8 mouse cellular contexts compared by ENCODE assay signal in genomic region chr12:111134791-111135733, GRCm38 (mm10). TPM values are rescaled to one million over a fixed set of nuclear protein-coding genes. Genes with fewer than 3 reads are reported as not detected.
A peak's percentile ranks its signal among the peaks of the same experiment; 100 is the strongest.
DNase-seq lines count a peak whose midpoint lies in the region; ATAC-seq lines count a peak whose summit lies in the region.

No protein-coding gene starts in this region.

- no peak overlapping the region for H3K4me3 ChIP-seq in kidney, embryonic 16.5 days (ENCODE audit: low read length)
- H3K4me3 ChIP-seq in heart, embryonic 12.5 days: no peak overlapping the region
- H3K4me3 ChIP-seq in limb, embryonic 13.5 days: no peak overlapping the region

- H3K9ac ChIP-seq in kidney, embryonic 16.5 days (replicated peaks; ENCODE audit: low read length): no peak overlapping the region
- no peak overlapping the region for H3K9ac ChIP-seq in heart, embryonic 12.5 days
- H3K9ac ChIP-seq in limb, embryonic 13.5 days: no peak overlapping the region; the same call in 1 of the 2 replicates

- no peaks in the 10 kb centered on the region for H3K27me3 ChIP-seq in kidney, embryonic 16.5 days (ENCODE audit: insufficient read depth, low read length)
- no peaks in the 10 kb centered on the region for H3K27me3 ChIP-seq in heart, embryonic 12.5 days (replicated peaks)
- no peaks in the 10 kb centered on the region for H3K27me3 ChIP-seq in limb, embryonic 13.5 days

- peaks cover 5% of the 10 kb centered on the region; the same call in 1 of the 2 replicates for H3K9me3 ChIP-seq in kidney, embryonic 16.5 days (ENCODE audit: low read length)
- peaks cover 12% of the 10 kb centered on the region for H3K9me3 ChIP-seq in heart, embryonic 12.5 days (replicated peaks)
- H3K9me3 ChIP-seq in limb, embryonic 13.5 days: no peaks in the 10 kb centered on the region

- no peak for ATAC-seq in kidney, embryonic 16.5 days (ENCODE audit: low FRiP score, low TSS enrichment)
- no peak for ATAC-seq in heart, embryonic 12.5 days (ENCODE audit: insufficient number of reproducible peaks, low FRiP score)
- ATAC-seq in limb, embryonic 13.5 days (ENCODE audit: low FRiP score, low read depth): no peak

- no peaks in the 10 kb centered on the region for H3K4me1 ChIP-seq in kidney, embryonic 16.5 days (ENCODE audit: insufficient read depth, low read length)
- peaks cover 15% of the 10 kb centered on the region for H3K4me1 ChIP-seq in heart, embryonic 12.5 days (replicated peaks)
- peaks cover 9% of the 10 kb centered on the region; the same call in 1 of the 2 replicates for H3K4me1 ChIP-seq in limb, embryonic 13.5 days

- H3K36me3 ChIP-seq in kidney, embryonic 16.5 days (ENCODE audit: insufficient read depth, low read length): no peaks in the 10 kb centered on the region
- no peaks in the 10 kb centered on the region for H3K36me3 ChIP-seq in heart, embryonic 12.5 days
- no peaks in the 10 kb centered on the region for H3K36me3 ChIP-seq in limb, embryonic 13.5 days

- peak; percentile 16 to 33 for DNase-seq in kidney, postnatal 4 days
- DNase-seq in cerebellum, postnatal 36 days: peak; percentile 15 to 23
- DNase-seq in thymus, adult 18-20 months: no peak
- DNase-seq in T-cell, adult 2 months (ENCODE audit: low spot score): no peak
- DNase-seq in embryo, embryonic 9.5 days (ENCODE audit: extremely low spot score): no peak

- no peak overlapping the region for H3K4me2 ChIP-seq in kidney, embryonic 16.5 days (replicated peaks; ENCODE audit: low read depth, low read length)
- peak overlapping the region; percentile 25; the same call in 1 of the 2 replicates for H3K4me2 ChIP-seq in heart, embryonic 12.5 days
- no peak overlapping the region for H3K4me2 ChIP-seq in limb, embryonic 13.5 days (replicated peaks)

- no peak overlapping the region for H3K27ac ChIP-seq in kidney, embryonic 16.5 days (ENCODE audit: low read length)
- H3K27ac ChIP-seq in heart, embryonic 12.5 days (ENCODE audit: poor library complexity, severe bottlenecking): no peak overlapping the region
- H3K27ac ChIP-seq in limb, embryonic 13.5 days: peak overlapping the region; percentile 39; the same call in 1 of the 2 replicates

- 71% methylated on average over 19 of the region's 19 CpGs for WGBS in kidney, embryonic 16.5 days
- WGBS in heart, embryonic 12.5 days: 52% methylated on average over 19 of the region's 19 CpGs
- WGBS in limb, embryonic 13.5 days: 64% methylated on average over 19 of the region's 19 CpGs

RNA-seq across cellular contexts. Expression of gene Traf3, which starts 31.1 kb away (rescaled TPM):
- polyA plus RNA-seq in kidney, embryonic 16.5 days (2015; fragmentation: Nextera tagmentation; extraction: Ambion mirVana): 8.9 and 10.6 TPM in 2 replicates
- polyA plus RNA-seq in heart, embryonic 12.5 days (2016; fragmentation: Nextera tagmentation; extraction: Ambion mirVana): 10.5 and 11.9 TPM in 2 replicates
- 10.5 and 11.2 TPM in 2 replicates for polyA plus RNA-seq in limb, embryonic 13.5 days (2015; fragmentation: Nextera tagmentation; extraction: Ambion mirVana)

RNA-seq across cellular contexts. Expression of gene 4930595D18Rik, which starts 49.2 kb away (rescaled TPM):
- polyA plus RNA-seq in kidney, embryonic 16.5 days (2015; fragmentation: Nextera tagmentation; extraction: Ambion mirVana): not detected in 2 replicates
- not detected in 2 replicates for polyA plus RNA-seq in heart, embryonic 12.5 days (2016; fragmentation: Nextera tagmentation; extraction: Ambion mirVana)
- polyA plus RNA-seq in limb, embryonic 13.5 days (2015; fragmentation: Nextera tagmentation; extraction: Ambion mirVana): not detected in 2 replicates

Comparison
In these comparisons a context has a peak if more than half of its experiments do, and no peak if none do; other contexts are left out.
1. DNase-seq: peak in kidney, postnatal 4 days (2 of 2) and cerebellum, postnatal 36 days (2 of 2); none in thymus, adult 18-20 months (0 of 2), T-cell, adult 2 months (single experiment) and embryo, embryonic 9.5 days (single experiment).